Mouse (Mus musculus): ENCODE measurements around the gene Nrxn1. TPM values are rescaled to one million over a fixed set of nuclear protein-coding genes. Genes with fewer than 3 reads are reported as not detected.
"Not testable (repeated sequence)": the region's sequence is repeated elsewhere in the genome, so short reads cannot be mapped to it uniquely, and the experiment has no call there.

Nrxn1 gene
- polyA plus RNA-seq, 1 experiment from 2014 or later = 7.1 TPM

DNA sequence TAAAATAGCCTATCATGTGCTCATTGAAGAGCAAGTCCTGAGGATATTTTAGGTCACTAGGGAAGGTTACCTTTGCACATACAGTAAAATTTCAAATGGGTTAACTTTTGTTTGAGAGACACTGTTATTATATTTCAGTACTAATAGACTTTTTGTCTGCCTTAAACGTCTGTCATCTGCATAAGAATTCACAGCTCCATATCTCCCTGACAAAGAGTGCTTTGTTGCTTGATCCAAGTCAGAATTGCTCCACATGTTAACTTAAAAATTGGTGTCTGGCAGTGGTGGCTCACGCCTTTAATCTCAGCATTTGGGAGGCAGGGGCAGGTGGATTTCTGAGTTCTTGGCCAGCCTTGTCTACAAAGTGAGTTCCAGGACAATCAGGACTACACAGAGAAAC is 848.5 kb downstream of the Nrxn1 start:
- Histone ChIP-seq H3K4me2 (no peak overlapping the region), H3K4me1 (no peaks in the 10 kb centered on the region), H3K27me3 (replicated peaks) (no peaks in the 10 kb centered on the region), H3K27ac (no peak overlapping the region), H3K9me3 (no peaks in the 10 kb centered on the region), H3K36me3 (no peaks in the 10 kb centered on the region), H3K4me3 (replicated peaks) (no peak overlapping the region), H3K9ac (no peak overlapping the region)
- ATAC-seq (ENCODE audit: insufficient read depth, low FRiP score, low read depth) = no peak
- WGBS = 62% methylated on average over 2 of the region's 2 CpGs

GRCm38 (mm10) chr17:90238964-90239363 is 853.9 kb downstream of the Nrxn1 start:
- Histone ChIP-seq H3K4me2 (no peak overlapping the region), H3K4me3 (replicated peaks) (no peak overlapping the region), H3K4me1 (no peaks in the 10 kb centered on the region), H3K9ac (no peak overlapping the region), H3K27me3 (replicated peaks) (no peaks in the 10 kb centered on the region), H3K36me3 (no peaks in the 10 kb centered on the region), H3K9me3 (no peaks in the 10 kb centered on the region), H3K27ac (no peak overlapping the region)
- WGBS = 83% methylated on average over 3 of the region's 3 CpGs
- ATAC-seq (ENCODE audit: insufficient read depth, low FRiP score, low read depth) = no peak

DNA sequence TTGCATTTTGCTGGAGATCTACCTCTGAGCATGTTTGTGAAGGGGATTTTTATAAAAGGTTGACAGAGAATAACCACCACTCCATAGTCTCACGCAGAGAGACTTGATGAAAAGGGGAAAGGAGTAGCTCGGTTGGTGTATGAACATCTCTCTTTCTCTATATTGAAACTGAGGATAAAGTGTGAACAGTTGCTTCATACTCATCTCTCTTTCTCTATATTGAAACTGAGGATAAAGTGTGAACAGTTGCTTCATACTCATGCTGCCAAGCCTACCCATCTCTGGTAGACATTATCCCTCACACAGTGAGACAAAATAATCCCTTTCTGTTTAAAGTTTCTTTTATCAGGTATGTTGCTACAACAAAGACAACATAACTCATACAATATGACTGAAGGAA is 854.4 kb downstream of the Nrxn1 start:
- Histone ChIP-seq H3K27me3 (replicated peaks) (no peaks in the 10 kb centered on the region), H3K9me3 (no peaks in the 10 kb centered on the region), H3K4me2 (no peak overlapping the region), H3K36me3 (no peaks in the 10 kb centered on the region), H3K4me1 (no peaks in the 10 kb centered on the region), H3K4me3 (replicated peaks) (no peak overlapping the region), H3K27ac (no peak overlapping the region), H3K9ac (no peak overlapping the region)
- WGBS = 94% methylated on average over 2 of the region's 2 CpGs
- no peak for ATAC-seq (ENCODE audit: insufficient read depth, low FRiP score, low read depth)

DNA sequence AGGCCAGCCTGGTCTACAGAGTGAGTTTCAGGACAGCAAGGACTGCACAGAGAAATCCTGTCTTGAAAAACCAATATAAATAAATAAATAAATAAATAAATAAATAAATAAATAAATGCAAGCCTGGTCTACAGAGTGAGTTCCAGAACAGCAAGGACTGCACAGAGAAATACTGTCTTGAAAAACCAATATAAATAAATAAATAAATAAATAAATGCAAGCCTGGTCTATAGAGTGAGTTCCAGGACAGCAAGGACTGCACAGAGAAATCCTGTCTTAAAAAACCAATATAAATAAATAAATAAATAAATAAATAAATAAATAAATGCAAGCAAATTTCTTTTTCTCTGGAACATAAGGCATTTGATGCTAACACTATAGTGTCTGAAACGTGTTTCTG is 857.2 kb downstream of the Nrxn1 start:
- not testable (repeated sequence) for H3K4me2 ChIP-seq; H3K36me3 ChIP-seq; H3K27ac ChIP-seq; H3K9ac ChIP-seq; H3K4me1 ChIP-seq; ATAC-seq (ENCODE audit: insufficient read depth, low FRiP score, low read depth); H3K9me3 ChIP-seq; H3K4me3 ChIP-seq (replicated peaks); H3K27me3 ChIP-seq (replicated peaks)
- 80% methylated on average over 1 of the region's 1 CpGs for WGBS

GRCm38 (mm10) chr17:90234806-90235205 is 858.1 kb downstream of the Nrxn1 start:
- H3K4me1 ChIP-seq = no peaks in the 10 kb centered on the region
- H3K36me3 ChIP-seq = no peaks in the 10 kb centered on the region
- H3K27ac ChIP-seq = no peak overlapping the region
- no peak overlapping the region for H3K4me3 ChIP-seq (replicated peaks)
- H3K9ac ChIP-seq = no peak overlapping the region
- WGBS = 74% methylated on average over 2 of the region's 2 CpGs
- H3K4me2 ChIP-seq = no peak overlapping the region
- no peaks in the 10 kb centered on the region for H3K9me3 ChIP-seq
- no peak for ATAC-seq (ENCODE audit: insufficient read depth, low FRiP score, low read depth)
- no peaks in the 10 kb centered on the region for H3K27me3 ChIP-seq (replicated peaks)

DNA sequence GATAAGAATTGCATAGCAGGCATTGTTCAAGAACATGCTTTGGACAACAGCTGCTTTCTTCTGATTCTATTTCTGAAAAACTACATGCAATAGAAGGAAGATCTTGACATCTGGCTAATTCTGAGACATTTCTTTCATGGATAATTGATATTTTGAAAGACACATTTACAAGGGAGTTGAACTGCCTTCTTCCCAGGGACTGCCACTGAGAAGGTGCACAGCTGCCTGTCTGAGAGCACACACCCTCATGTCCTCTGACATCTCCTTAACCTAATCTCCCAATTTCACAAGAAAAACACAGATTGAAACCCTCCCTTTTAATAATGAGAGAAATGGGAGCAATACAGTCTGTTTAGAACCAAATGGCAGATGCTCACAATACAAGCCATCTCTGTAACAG is 884.3 kb downstream of the Nrxn1 start:
- no peak for ATAC-seq (ENCODE audit: insufficient read depth, low FRiP score, low read depth)
- Histone ChIP-seq H3K36me3 (no peaks in the 10 kb centered on the region), H3K9ac (no peak overlapping the region), H3K4me1 (no peaks in the 10 kb centered on the region), H3K27me3 (replicated peaks) (no peaks in the 10 kb centered on the region), H3K4me2 (no peak overlapping the region), H3K4me3 (replicated peaks) (no peak overlapping the region), H3K9me3 (no peaks in the 10 kb centered on the region), H3K27ac (no peak overlapping the region)

GRCm38 (mm10) chr17:90207617-90208016 is 885.3 kb downstream of the Nrxn1 start:
- no peaks in the 10 kb centered on the region for H3K27me3 ChIP-seq (replicated peaks)
- H3K9me3 ChIP-seq = no peaks in the 10 kb centered on the region
- no peak for ATAC-seq (ENCODE audit: insufficient read depth, low FRiP score, low read depth)
- no peaks in the 10 kb centered on the region for H3K4me1 ChIP-seq
- no peak overlapping the region for H3K4me2 ChIP-seq
- no peak overlapping the region for H3K9ac ChIP-seq
- H3K36me3 ChIP-seq = no peaks in the 10 kb centered on the region
- H3K27ac ChIP-seq = no peak overlapping the region
- H3K4me3 ChIP-seq (replicated peaks) = no peak overlapping the region
- whole genome bisulfite sequencing = 67% methylated on average over 5 of the region's 5 CpGs

- Histone ChIP-seq H3K27ac (no peak overlapping the region), H3K4me2 (no peak overlapping the region), H3K27me3 (replicated peaks) (no peaks in the 10 kb centered on the region), H3K9me3 (no peaks in the 10 kb centered on the region), H3K4me3 (replicated peaks) (no peak overlapping the region), H3K4me1 (no peaks in the 10 kb centered on the region), H3K36me3 (no peaks in the 10 kb centered on the region), H3K9ac (no peak overlapping the region)
- no peak for ATAC-seq (ENCODE audit: insufficient read depth, low FRiP score, low read depth)
Measured at GRCm38 (mm10) chr17:90203993-90204392, 888.9 kb downstream of the Nrxn1 start.

DNA sequence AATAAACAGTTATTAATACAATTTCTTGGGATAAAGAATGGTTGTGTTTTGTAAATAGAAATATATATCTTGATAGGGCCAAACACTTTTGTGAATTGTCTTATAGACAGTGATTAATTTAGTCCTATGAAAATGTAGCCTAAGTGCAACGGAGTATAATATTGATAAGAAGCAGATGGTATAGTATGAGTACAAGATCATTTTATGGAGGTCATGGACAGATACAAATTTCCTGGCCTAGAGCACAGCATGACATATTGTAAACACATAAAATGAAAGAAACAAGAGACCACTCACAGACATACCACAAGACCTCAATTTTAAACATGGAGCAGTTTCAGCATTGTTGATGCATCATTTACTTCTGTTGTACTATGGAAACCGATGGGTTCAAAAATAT is 890.1 kb downstream of the Nrxn1 start:
- Histone ChIP-seq H3K27me3 (replicated peaks) (no peaks in the 10 kb centered on the region), H3K27ac (no peak overlapping the region)
- 34% methylated on average over 2 of the region's 2 CpGs for WGBS

DNA sequence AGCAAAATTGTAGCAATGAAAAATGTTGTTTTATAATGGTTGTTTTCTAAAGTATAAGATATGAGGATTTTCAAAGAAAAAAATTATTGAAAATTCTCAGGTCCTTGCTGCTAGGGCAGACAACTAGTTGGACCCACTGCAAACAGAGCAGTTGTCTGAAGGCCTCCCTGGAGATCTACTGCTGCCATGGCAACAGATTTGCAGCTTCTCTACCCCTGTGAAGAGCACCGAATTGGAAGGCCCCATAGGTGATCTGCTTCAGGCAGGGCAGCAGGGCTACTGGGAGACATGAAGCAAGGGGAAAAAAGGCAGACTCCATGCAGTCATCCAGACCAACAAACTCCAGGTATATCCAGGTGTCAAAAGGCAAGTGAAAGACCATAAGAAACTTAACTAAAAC is 896.1 kb downstream of the Nrxn1 start:
- no peak for ATAC-seq (ENCODE audit: insufficient read depth, low FRiP score, low read depth)
- no peak overlapping the region for H3K9ac ChIP-seq
- H3K27ac ChIP-seq = no peak overlapping the region
- no peak overlapping the region for H3K4me3 ChIP-seq (replicated peaks)
- no peaks in the 10 kb centered on the region for H3K36me3 ChIP-seq
- H3K4me1 ChIP-seq = no peaks in the 10 kb centered on the region
- H3K4me2 ChIP-seq = no peak overlapping the region
- H3K27me3 ChIP-seq (replicated peaks) = no peaks in the 10 kb centered on the region
- H3K9me3 ChIP-seq = no peaks in the 10 kb centered on the region
- 24% methylated on average over 1 of the region's 1 CpGs for WGBS

More for the DNA sequence above, 890.1 kb downstream of the Nrxn1 start:
- Histone ChIP-seq H3K36me3 (no peaks in the 10 kb centered on the region), H3K9me3 (no peaks in the 10 kb centered on the region), H3K4me1 (no peaks in the 10 kb centered on the region), H3K9ac (no peak overlapping the region), H3K4me2 (no peak overlapping the region), H3K4me3 (replicated peaks) (no peak overlapping the region)
- no peak for ATAC-seq (ENCODE audit: insufficient read depth, low FRiP score, low read depth)

DNA sequence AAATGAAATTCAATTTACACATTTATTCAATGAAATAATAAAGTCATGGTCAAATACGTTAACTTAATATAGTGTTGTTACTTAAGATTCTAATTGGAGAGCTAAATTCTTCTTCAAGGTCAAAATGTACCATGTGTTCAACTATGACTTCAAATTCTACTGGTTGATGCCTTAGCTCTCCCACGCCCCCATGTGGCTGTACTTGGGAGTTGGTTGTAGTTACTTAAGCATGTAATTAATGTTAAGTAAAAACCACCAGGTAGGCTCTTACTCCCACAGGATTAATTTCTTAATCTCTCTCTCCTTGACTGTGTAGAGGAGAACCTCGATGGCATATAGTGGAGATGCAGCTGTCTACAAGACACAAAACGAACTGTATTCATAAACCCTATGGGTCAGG is 951.3 kb downstream of the Nrxn1 start:
- H3K36me3 ChIP-seq = no peaks in the 10 kb centered on the region
- H3K27me3 ChIP-seq (replicated peaks) = no peaks in the 10 kb centered on the region
- no peak overlapping the region for H3K4me2 ChIP-seq
- ATAC-seq (ENCODE audit: insufficient read depth, low FRiP score, low read depth) = no peak
- 60% methylated on average over 4 of the region's 4 CpGs for WGBS
- H3K27ac ChIP-seq = no peak overlapping the region
- no peak overlapping the region for H3K9ac ChIP-seq
- H3K9me3 ChIP-seq = no peaks in the 10 kb centered on the region
- H3K4me1 ChIP-seq = no peaks in the 10 kb centered on the region
- H3K4me3 ChIP-seq (replicated peaks) = no peak overlapping the region

GRCm38 (mm10) chr17:90130836-90131235 is 962.0 kb downstream of the Nrxn1 start:
- ATAC-seq (ENCODE audit: insufficient read depth, low FRiP score, low read depth) = no peak
- Histone ChIP-seq H3K36me3 (no peaks in the 10 kb centered on the region), H3K27ac (no peak overlapping the region), H3K4me3 (replicated peaks) (no peak overlapping the region), H3K9ac (no peak overlapping the region), H3K4me2 (no peak overlapping the region), H3K27me3 (replicated peaks) (no peaks in the 10 kb centered on the region), H3K9me3 (no peaks in the 10 kb centered on the region), H3K4me1 (no peaks in the 10 kb centered on the region)
- 69% methylated on average over 12 of the region's 12 CpGs for WGBS

- H3K27ac ChIP-seq = no peak overlapping the region
- no peak overlapping the region for H3K4me3 ChIP-seq (replicated peaks)
- H3K9ac ChIP-seq = no peak overlapping the region
- no peak for ATAC-seq (ENCODE audit: insufficient read depth, low FRiP score, low read depth)
- no peaks in the 10 kb centered on the region for H3K27me3 ChIP-seq (replicated peaks)
- 74% methylated on average over 2 of the region's 2 CpGs for whole genome bisulfite sequencing
- no peak overlapping the region for H3K4me2 ChIP-seq
- no peaks in the 10 kb centered on the region for H3K9me3 ChIP-seq
- no peaks in the 10 kb centered on the region for H3K4me1 ChIP-seq
- H3K36me3 ChIP-seq = no peaks in the 10 kb centered on the region
Measured at GRCm38 (mm10) chr17:90129183-90129582, 963.7 kb downstream of the Nrxn1 start.

All from stomach, embryonic 15.5 days (tissue).